Mouse (Mus musculus) right cerebral cortex, postnatal 36 days (tissue): ENCODE measurements around the gene Mrps23.

Experiments
- DNase-seq, 2 experiments: peaks; one replicate each; pipeline ENCODE4 v3.0.0; 2022; ENCODE audit warnings: low spot score in 2 of 2, mixed read lengths in 1 of 2

Gene Mrps23

DNA sequence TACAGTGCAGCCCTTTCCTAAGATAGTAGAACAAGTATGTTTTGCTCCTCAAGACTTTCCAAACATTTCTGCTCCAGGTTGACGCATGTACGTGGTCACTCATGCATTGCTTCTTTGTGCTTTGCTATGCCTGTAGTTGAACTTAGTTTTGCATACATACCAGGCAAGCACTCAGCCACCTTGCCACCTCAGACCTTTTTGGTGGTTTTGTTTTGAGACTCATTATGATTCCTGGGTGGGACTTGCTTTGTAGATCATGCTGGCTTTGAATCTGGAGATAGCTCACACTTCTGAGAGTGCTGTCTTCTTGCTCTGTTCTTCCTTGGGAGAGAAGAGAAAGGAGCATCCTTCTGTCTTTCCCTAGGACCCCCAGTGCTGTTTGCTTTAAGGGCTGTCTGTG is 3.5 kb downstream of the Mrps23 start:
- no peak for DNase-seq

- no peak for DNase-seq
These were observed 7.8 kb downstream of the Mrps23 start for GRCm38 (mm10) chr11:88211824-88212582.

DNA sequence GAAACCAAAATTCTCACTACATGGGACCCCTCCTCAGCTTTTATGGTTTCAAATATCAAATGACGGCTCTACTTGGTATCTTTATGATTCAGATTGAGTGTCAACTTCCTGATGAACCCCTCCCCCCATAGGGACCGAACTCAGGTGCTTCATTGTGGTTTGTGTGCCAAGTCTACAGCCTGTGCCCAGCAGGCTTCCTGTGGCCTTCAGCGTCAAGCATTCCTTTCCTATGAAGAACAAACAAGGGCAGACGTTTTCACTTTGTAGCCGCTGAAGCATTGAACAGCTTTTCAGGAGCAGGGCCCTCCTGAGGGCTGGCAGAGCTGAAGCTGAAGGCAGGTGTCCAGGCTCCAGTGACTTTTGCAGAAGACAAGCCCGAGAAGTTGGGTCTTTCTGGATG is 9.6 kb downstream of the Mrps23 start:
- no peak for DNase-seq

DNA sequence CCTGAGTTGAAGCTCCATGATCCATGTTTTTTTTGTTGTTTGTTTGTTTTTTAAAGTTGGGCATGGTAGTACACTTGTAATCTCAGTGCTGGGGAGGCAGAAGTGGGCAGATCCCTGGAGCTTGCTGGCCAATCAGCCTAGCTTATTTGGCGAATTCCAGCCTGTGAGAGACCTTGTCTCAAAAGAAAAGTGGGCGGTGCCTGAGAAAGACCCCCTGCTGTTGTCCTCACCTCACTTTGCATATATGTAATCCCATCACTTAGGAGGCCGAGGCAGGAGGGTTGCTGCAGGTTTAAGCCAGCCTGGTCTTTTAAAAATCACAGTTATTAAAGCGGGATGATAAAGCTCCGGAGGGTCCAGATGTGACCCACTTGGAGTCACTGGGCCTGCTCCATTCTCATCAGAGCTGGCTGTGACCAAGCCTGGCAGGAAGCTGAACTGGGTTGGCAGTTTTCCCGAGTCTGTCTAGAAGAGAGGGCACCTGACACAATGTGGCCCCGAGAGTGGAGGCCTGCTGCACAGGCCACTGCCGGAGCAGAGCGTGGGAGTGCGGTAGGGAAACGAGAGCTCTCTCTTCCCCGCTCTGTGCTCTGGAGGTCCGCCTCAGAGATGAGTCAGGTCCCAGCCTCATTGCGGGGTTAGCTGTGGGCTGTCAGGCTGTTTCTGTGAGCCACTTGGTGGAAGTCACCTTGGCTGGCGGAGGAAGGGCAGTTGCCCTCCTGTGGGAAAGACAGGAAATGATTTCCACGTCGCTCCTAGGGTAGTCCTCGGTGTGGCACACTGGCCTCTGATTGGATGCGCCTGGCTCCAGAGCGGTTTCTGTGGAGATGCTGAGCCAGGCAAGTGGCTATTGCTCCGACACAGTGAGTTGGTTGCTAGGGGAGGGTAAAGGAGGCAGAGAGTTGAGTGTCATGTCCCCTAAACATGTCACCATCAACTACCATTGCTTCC is 11.0 kb downstream of the Mrps23 start:
- DNase-seq = peak; percentile 49 to 51

- peak; percentile 37 to 56 for DNase-seq
These were observed 12.1 kb downstream of the Mrps23 start for GRCm38 (mm10) chr11:88216231-88216685.

DNA sequence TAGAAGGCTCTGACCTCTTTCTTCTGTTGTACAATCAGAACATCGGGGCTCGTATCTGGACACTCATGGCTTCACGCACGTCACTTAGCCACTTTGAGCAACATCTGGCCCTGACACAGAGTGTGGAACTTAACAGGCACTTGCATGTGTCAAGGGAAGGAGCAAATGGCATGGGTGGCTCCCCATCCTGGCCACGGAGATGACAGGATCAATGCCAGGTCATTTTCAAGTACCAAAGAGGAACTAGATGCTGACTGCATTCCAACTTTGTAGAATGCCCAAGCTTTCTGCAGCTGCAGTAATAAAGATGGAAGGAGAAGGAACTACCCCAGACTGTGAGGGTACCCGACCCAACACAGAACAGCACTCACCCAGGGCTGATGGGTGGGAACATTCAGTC is 14.0 kb downstream of the Mrps23 start:
- no peak for DNase-seq

- DNase-seq = no peak
These were observed 14.4 kb downstream of the Mrps23 start for GRCm38 (mm10) chr11:88218586-88218985.

DNA sequence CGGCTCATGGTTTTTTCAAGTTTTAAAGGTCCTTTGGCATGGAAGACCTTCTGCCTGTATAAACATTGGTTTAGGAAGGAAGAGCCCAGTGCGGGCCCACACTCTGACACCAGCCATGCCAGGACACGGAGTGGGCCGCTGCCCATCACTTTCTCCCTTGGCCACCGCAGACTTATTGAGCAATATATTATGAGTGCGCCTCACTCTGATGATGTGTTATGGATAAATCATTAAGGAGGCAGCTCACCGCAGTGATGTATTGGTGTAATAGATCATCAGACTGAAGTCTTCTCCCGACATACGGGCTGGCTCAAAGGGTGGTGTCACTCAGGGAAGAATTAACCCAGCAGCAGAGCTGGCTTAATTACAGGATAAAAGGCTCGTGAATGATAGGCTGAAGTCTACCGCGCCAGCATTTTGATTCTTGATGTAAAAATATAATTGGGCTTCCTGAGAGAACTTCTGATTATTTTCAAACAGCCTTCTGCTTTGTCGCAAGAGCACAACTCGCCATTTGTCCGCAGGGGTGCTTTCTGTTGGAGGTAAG is 17.8 kb downstream of the Mrps23 start:
- no peak for DNase-seq

GRCm38 (mm10) chr11:88227001-88227957 is 23.1 kb downstream of the Mrps23 start:
- no peak for DNase-seq

DNA sequence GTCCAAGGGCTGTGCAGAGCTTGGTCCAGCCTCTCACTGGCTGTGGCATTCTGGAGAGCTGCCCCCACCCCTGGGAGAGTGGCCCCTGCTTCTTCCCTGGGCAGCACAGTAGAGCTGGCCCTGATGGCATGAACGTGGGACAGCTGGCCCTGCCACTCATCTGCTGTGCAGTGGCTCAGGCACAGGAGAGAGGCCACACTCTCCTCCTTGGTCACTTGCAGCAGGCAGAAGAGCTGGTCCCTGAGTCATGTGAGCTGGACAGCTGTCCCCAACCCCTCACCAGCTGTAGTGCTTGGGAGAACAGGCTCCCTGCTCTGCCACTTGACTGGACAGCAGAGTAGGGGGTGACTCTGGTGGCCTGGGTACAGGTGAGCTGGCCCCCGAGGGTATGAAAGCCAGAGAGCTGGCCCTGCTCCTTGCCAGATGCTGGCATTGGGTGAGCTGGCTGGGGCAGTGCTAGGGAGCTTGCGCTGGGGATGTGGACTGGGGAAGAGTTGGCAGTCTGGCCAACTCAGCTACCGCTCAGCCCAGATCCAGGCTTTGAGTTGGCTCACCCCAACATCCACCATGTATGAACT is 27.1 kb downstream of the Mrps23 start:
- no peak for DNase-seq

GRCm38 (mm10) chr11:88233528-88234427 is 29.6 kb downstream of the Mrps23 start:
- no peak for DNase-seq

DNA sequence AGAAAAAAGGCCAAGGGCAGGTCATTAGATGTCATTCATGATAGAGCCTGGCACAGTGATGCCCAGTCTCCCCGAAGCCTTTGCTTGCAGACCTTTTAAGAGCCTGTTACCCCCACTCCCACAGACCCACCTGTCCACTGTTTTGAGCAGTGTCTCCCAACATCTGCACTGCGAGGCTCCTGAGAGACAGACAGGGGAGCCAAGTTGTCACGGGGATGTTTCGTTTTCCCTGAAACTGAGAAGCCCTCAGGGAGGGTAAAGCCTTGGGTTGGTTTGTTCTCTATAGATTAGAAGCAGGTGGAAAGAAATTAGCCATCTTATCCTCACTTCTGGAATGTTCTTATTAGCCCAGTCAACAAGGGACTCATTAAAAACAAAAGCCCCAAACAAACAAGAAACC is 30.6 kb downstream of the Mrps23 start:
- DNase-seq = no peak

DNA sequence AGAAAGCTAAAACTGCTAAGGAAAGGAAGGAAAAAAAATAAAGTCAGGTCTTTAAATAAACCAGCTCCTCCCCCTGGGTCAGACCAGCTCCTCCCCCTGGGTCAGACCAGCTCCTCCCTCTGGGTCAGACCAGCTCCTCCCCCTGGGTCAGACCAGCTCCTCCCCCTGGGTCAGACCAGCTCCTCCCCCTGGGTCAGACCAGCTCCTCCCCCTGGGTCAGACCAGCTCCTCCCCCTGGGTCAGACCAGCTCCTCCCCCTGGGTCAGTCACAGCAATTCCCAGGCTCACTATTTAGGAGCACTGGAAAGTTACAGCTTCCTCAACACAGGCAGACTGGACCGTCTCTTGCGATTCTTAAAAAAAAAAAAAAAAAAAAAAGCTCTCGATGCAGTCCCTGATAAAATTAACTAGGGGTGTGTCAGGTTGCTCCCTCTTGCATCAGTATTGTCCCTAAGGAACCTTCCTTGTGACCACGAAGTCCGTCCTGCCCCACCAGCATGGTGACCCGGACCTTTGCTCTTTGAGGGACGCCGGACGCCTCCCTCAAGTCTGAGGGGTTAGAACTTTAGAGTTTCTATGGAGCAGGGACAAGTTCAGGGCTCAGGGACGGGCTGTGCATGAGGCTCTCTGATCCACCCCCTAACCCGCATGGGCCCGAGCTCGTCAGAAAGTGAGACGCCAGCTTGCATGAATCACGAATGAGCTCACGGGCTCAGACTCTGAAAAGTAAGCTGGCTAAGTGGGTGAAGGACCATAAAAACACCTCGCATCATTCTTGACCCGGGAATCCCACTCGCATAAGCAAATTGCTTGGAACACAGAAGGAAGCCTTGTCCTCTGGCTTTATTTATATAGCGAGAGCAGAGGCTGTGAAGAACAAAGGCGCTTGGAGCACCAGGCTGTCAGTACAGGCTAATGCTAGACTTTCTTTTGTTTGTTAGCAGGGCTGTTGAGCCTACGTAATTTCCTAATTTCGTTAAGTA is 31.3 kb downstream of the Mrps23 start:
- DNase-seq = no peak

- no peak for DNase-seq
These were observed 36.1 kb downstream of the Mrps23 start for GRCm38 (mm10) chr11:88240275-88240674.

DNA sequence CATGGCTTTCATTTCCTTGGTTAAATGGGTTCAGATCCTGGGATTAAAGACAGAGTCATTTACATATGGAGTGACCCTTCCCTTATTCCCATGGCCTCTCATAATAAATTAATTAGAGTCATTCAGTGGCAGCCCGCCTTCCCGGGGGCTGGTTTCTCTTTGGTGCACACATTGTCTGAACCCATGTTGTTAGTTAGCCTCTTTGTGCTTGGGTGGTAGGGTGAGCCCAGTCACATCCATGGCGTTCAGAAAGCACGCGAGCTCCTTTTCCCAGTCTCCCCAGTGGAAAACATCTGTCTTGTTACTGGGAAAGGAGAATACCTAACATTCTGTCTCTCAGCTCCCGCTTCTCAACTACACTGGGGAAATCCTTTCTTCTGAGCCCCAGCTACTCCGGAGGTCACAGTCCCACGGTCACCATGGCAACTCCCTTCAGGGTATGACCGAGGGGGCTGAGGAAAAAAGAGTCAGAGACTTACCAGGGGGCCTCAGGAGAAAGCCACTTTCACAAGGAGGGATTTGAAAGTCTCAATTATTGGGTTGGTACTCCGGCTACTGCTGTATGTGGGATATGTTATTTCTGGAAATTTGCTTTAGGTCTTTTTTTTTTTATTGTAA is 36.7 kb downstream of the Mrps23 start:
- no peak for DNase-seq

GRCm38 (mm10) chr11:88241468-88242301 is 37.5 kb downstream of the Mrps23 start:
- no peak for DNase-seq

GRCm38 (mm10) chr11:88245581-88246170 is 41.5 kb downstream of the Mrps23 start:
- peak; percentile 42 to 45 for DNase-seq
